Mouse (Mus musculus) brain, adult 2 months (tissue): Measurements from ENCODE around the gene 9530077C05Rik.
A peak's percentile ranks its signal among the peaks of the same experiment; 100 is the strongest.
"Not testable (repeated sequence)": the region's sequence is repeated elsewhere in the genome, so short reads cannot be mapped to it uniquely, and the experiment has no call there.

Source experiments
- DNase-seq: peaks from one replicate; pipeline ENCODE4 v3.0.0; 2011; ENCODE audit warnings: low read depth, low spot score

Gene 9530077C05Rik

GRCm38 (mm10) chr9:22411002-22411857, at the start of gene 9530077C05Rik:
Gene 9530077C05Rik (plus strand): TSS chr9:22411513.
- DNase-seq, result peak; percentile 100

GRCm38 (mm10) chr9:22366221-22366620, 45.1 kb upstream of the 9530077C05Rik start:
- no peak for DNase-seq

GRCm38 (mm10) chr9:22366621-22367020, 44.7 kb upstream of the 9530077C05Rik start:
- DNase-seq, result no peak

- DNase-seq, result peak; percentile 78
Measured at GRCm38 (mm10) chr9:22368030-22368429, 43.3 kb upstream of the 9530077C05Rik start.

- peak; percentile 38 for DNase-seq
Measured at GRCm38 (mm10) chr9:22372760-22373159, 38.6 kb upstream of the 9530077C05Rik start.

GRCm38 (mm10) chr9:22376086-22376485, 35.2 kb upstream of the 9530077C05Rik start:
- peak; percentile 92 for DNase-seq

GRCm38 (mm10) chr9:22385890-22386289, 25.4 kb upstream of the 9530077C05Rik start:
- no peak for DNase-seq

- DNase-seq, result no peak
Measured at GRCm38 (mm10) chr9:22387901-22388300, 23.4 kb upstream of the 9530077C05Rik start.

GRCm38 (mm10) chr9:22388401-22388980, 22.8 kb upstream of the 9530077C05Rik start:
- no peak for DNase-seq

GRCm38 (mm10) chr9:22389021-22389476, 22.3 kb upstream of the 9530077C05Rik start, which contains the start of gene Anln:
Gene Anln (minus strand): TSS chr9:22389188.
- DNase-seq, result peak; percentile 92

GRCm38 (mm10) chr9:22389736-22390245, 21.5 kb upstream of the 9530077C05Rik start:
- no peak for DNase-seq

- DNase-seq, result no peak
Measured at GRCm38 (mm10) chr9:22390390-22390789, 20.9 kb upstream of the 9530077C05Rik start.

- DNase-seq, result no peak
Measured at GRCm38 (mm10) chr9:22394725-22395124, 16.6 kb upstream of the 9530077C05Rik start.

- DNase-seq, result peak; percentile 64
Measured at GRCm38 (mm10) chr9:22399021-22399420, 12.3 kb upstream of the 9530077C05Rik start.

GRCm38 (mm10) chr9:22402001-22402400, 9.3 kb upstream of the 9530077C05Rik start:
- no peak for DNase-seq

- no peak for DNase-seq
Measured at GRCm38 (mm10) chr9:22402976-22403375, 8.3 kb upstream of the 9530077C05Rik start.

GRCm38 (mm10) chr9:22403501-22403900, 7.8 kb upstream of the 9530077C05Rik start:
- not testable (repeated sequence) for DNase-seq

GRCm38 (mm10) chr9:22405414-22405813, 5.9 kb upstream of the 9530077C05Rik start:
- DNase-seq, result no peak

GRCm38 (mm10) chr9:22407633-22408032, 3.7 kb upstream of the 9530077C05Rik start:
- not testable (repeated sequence) for DNase-seq

GRCm38 (mm10) chr9:22408344-22408743, 3.0 kb upstream of the 9530077C05Rik start:
- peak; percentile 84 for DNase-seq

GRCm38 (mm10) chr9:22409501-22409900, 1.8 kb upstream of the 9530077C05Rik start:
- no peak for DNase-seq

GRCm38 (mm10) chr9:22416187-22416586, 4.9 kb downstream of the 9530077C05Rik start:
- no peak for DNase-seq
